Mouse (Mus musculus) kidney, adult 2 months (tissue): ENCODE results near the gene Tcn2.

Experiments
- CTCF ChIP-seq: fragments of 200-500 bp; conservative IDR thresholded peaks from 2 replicates; pipeline ENCODE4 v1.5.1; 2011; ENCODE audit warnings: low read depth, mild to moderate bottlenecking, control low read depth, low read length, moderate library complexity, mixed read lengths; ENCODE audit not compliant: insufficient read depth, insufficient read length
- POLR2A ChIP-seq: fragments of 200-500 bp; IDR thresholded peaks from one replicate; pipeline ENCODE4 v1.6.1; 2011; ENCODE audit warnings: low read depth, low read length, control low read depth

- TF ChIP-seq CTCF (no peak), POLR2A (no peak)
Observed at GRCm38 (mm10) chr11:3936318-3936717, 4.4 kb upstream of the Tcn2 start.
